Mouse (Mus musculus): Measurements from ENCODE around the gene Umps. TPM values are rescaled to one million over a fixed set of nuclear protein-coding genes. Genes with fewer than 3 reads are reported as not detected.

Umps gene
- polyA plus RNA-seq, 1 experiment from 2014 or later, result 12.4 TPM

- H3K9ac ChIP-seq (ENCODE audit: low read depth, low read length), result no peak overlapping the region
- 28% methylated on average over 8 of the region's 8 CpGs for WGBS
- no peaks in the 10 kb centered on the region for H3K4me1 ChIP-seq (replicated peaks; ENCODE audit: control insufficient read depth, insufficient read depth, low read length)
- H3K27me3 ChIP-seq (replicated peaks; ENCODE audit: control insufficient read depth, insufficient read depth, low read length), result no peaks in the 10 kb centered on the region; the same call in 1 of the 2 replicates
- H3K9me3 ChIP-seq (ENCODE audit: control insufficient read depth), result no peaks in the 10 kb centered on the region
- peak; percentile 76 for ATAC-seq
- H3K4me3 ChIP-seq (ENCODE audit: low read depth, low read length), result no peak overlapping the region
- no peak overlapping the region for H3K27ac ChIP-seq (ENCODE audit: low read depth, low read length)
- no peaks in the 10 kb centered on the region for H3K36me3 ChIP-seq (ENCODE audit: control insufficient read depth, insufficient read depth)
- no peak for TF ChIP-seq CTCF (IDR thresholded peaks at IDR 0.05; ENCODE audit: low read depth)
- no peak overlapping the region for H3K4me2 ChIP-seq (replicated peaks; ENCODE audit: low read depth)
These were observed 33.9 kb upstream of the Umps start for GRCm38 (mm10) chr16:34000715-34001114.

DNA sequence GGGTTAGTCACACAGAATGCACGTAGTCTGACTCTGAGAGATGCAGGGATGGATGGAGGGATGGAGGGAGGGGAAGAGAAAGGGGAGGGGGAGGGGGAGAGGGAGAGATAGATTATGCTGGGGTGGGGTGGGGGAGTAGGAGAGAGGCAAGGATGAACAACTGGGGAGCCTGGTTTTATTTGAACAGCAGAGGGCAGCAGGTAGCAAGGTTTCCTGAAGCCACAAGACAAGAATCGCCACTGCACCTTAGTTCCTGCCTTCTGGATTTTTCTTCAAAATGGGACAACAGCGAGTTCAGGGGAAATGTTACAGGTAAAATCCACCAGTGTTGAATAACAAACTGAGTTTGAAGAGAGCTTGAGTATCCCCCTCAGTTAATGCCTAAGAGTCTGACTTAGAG lies 32.5 kb upstream of the Umps start:
- no peak overlapping the region for H3K4me3 ChIP-seq (ENCODE audit: low read depth, low read length)
- no peak overlapping the region for H3K9ac ChIP-seq (ENCODE audit: low read depth, low read length)
- no peaks in the 10 kb centered on the region; the same call in 1 of the 2 replicates for H3K27me3 ChIP-seq (replicated peaks; ENCODE audit: control insufficient read depth, insufficient read depth, low read length)
- no peak overlapping the region for H3K27ac ChIP-seq (ENCODE audit: low read depth, low read length)
- no peak overlapping the region for H3K4me2 ChIP-seq (replicated peaks; ENCODE audit: low read depth)
- 17% methylated on average over 3 of the region's 3 CpGs for WGBS
- no peaks in the 10 kb centered on the region for H3K9me3 ChIP-seq (ENCODE audit: control insufficient read depth)
- no peaks in the 10 kb centered on the region for H3K4me1 ChIP-seq (replicated peaks; ENCODE audit: control insufficient read depth, insufficient read depth, low read length)
- TF ChIP-seq CTCF (IDR thresholded peaks at IDR 0.05; ENCODE audit: low read depth), result peak; percentile 75
- no peaks in the 10 kb centered on the region for H3K36me3 ChIP-seq (ENCODE audit: control insufficient read depth, insufficient read depth)
- no peak for ATAC-seq

DNA sequence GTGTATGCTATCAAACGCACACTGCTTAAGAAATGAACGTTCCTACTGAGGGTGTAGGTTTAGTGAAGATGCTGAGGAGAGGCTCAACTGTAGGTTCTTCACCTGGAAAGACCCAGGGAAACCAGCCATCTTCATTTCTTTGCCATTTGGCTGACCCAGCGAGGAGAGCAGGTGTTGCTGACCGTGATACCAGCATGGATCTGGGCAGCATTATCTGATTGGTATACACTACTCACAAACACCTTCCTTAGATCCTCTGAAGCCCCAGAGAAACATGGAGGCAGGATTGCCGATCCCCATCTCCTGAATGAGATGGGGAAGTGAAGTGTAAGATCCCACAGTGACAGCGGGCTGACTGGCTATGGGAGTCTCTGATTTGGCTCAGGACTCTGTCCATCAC lies 31.2 kb upstream of the Umps start:
- Histone ChIP-seq H3K4me3 (ENCODE audit: low read depth, low read length) (no peak overlapping the region), H3K4me1 (replicated peaks; ENCODE audit: control insufficient read depth, insufficient read depth, low read length) (no peaks in the 10 kb centered on the region), H3K27me3 (replicated peaks; ENCODE audit: control insufficient read depth, insufficient read depth, low read length) (no peaks in the 10 kb centered on the region; the same call in 1 of the 2 replicates), H3K9me3 (ENCODE audit: control insufficient read depth) (no peaks in the 10 kb centered on the region), H3K4me2 (replicated peaks; ENCODE audit: low read depth) (no peak overlapping the region), H3K36me3 (ENCODE audit: control insufficient read depth, insufficient read depth) (no peaks in the 10 kb centered on the region), H3K9ac (ENCODE audit: low read depth, low read length) (no peak overlapping the region), H3K27ac (ENCODE audit: low read depth, low read length) (no peak overlapping the region; the same call in 1 of the 2 replicates)
- WGBS, result 87% methylated on average over 6 of the region's 6 CpGs
- no peak for ATAC-seq
- TF ChIP-seq CTCF (IDR thresholded peaks at IDR 0.05; ENCODE audit: low read depth), result no peak

- Histone ChIP-seq H3K9ac (ENCODE audit: low read depth, low read length) (no peak overlapping the region), H3K4me1 (replicated peaks; ENCODE audit: control insufficient read depth, insufficient read depth, low read length) (no peaks in the 10 kb centered on the region), H3K27ac (ENCODE audit: low read depth, low read length) (no peak overlapping the region), H3K4me3 (ENCODE audit: low read depth, low read length) (no peak overlapping the region), H3K4me2 (replicated peaks; ENCODE audit: low read depth) (no peak overlapping the region), H3K36me3 (ENCODE audit: control insufficient read depth, insufficient read depth) (no peaks in the 10 kb centered on the region), H3K27me3 (replicated peaks; ENCODE audit: control insufficient read depth, insufficient read depth, low read length) (no peaks in the 10 kb centered on the region; the same call in 1 of the 2 replicates), H3K9me3 (ENCODE audit: control insufficient read depth) (no peaks in the 10 kb centered on the region)
- no peak for ATAC-seq
- WGBS, result 5% methylated on average over 5 of the region's 5 CpGs
- peak; percentile 92 for TF ChIP-seq CTCF (IDR thresholded peaks at IDR 0.05; ENCODE audit: low read depth)
These were observed 29.2 kb upstream of the Umps start for GRCm38 (mm10) chr16:33996030-33996429.

GRCm38 (mm10) chr16:33995496-33995895 lies 28.7 kb upstream of the Umps start:
- Histone ChIP-seq H3K27ac (ENCODE audit: low read depth, low read length) (no peak overlapping the region), H3K4me2 (replicated peaks; ENCODE audit: low read depth) (no peak overlapping the region), H3K9ac (ENCODE audit: low read depth, low read length) (no peak overlapping the region), H3K9me3 (ENCODE audit: control insufficient read depth) (no peaks in the 10 kb centered on the region), H3K4me1 (replicated peaks; ENCODE audit: control insufficient read depth, insufficient read depth, low read length) (no peaks in the 10 kb centered on the region), H3K4me3 (ENCODE audit: low read depth, low read length) (no peak overlapping the region), H3K36me3 (ENCODE audit: control insufficient read depth, insufficient read depth) (no peaks in the 10 kb centered on the region), H3K27me3 (replicated peaks; ENCODE audit: control insufficient read depth, insufficient read depth, low read length) (no peaks in the 10 kb centered on the region; the same call in 1 of the 2 replicates)
- no peak for TF ChIP-seq CTCF (IDR thresholded peaks at IDR 0.05; ENCODE audit: low read depth)
- 67% methylated on average over 3 of the region's 3 CpGs for WGBS
- no peak for ATAC-seq

DNA sequence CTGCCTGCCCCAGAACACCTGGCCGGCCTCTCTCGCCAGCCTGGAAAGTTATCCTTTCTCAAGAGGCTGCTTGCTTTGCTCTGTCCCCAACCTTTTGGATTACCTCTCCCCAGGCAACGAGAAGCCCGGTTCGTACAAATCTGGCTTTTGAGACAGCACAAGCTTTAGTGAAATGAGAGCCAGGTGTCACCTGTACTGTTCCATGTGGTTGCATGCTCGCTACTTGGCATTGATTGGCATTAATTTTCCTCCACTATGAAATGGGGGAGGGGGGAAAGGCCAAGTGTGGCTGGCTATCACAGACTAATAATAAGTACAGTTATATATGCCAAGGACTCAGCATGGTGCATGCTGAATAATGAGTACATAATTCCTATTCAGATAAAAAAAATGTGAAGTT lies 27.5 kb upstream of the Umps start:
- TF ChIP-seq CTCF (IDR thresholded peaks at IDR 0.05; ENCODE audit: low read depth), result no peak
- Histone ChIP-seq H3K27ac (ENCODE audit: low read depth, low read length) (no peak overlapping the region), H3K27me3 (replicated peaks; ENCODE audit: control insufficient read depth, insufficient read depth, low read length) (no peaks in the 10 kb centered on the region; the same call in 1 of the 2 replicates), H3K9me3 (ENCODE audit: control insufficient read depth) (no peaks in the 10 kb centered on the region), H3K4me1 (replicated peaks; ENCODE audit: control insufficient read depth, insufficient read depth, low read length) (no peaks in the 10 kb centered on the region), H3K36me3 (ENCODE audit: control insufficient read depth, insufficient read depth) (no peaks in the 10 kb centered on the region), H3K4me2 (replicated peaks; ENCODE audit: low read depth) (no peak overlapping the region), H3K4me3 (ENCODE audit: low read depth, low read length) (no peak overlapping the region), H3K9ac (ENCODE audit: low read depth, low read length) (no peak overlapping the region)
- ATAC-seq, result no peak
- 94% methylated on average over 6 of the region's 6 CpGs for WGBS

DNA sequence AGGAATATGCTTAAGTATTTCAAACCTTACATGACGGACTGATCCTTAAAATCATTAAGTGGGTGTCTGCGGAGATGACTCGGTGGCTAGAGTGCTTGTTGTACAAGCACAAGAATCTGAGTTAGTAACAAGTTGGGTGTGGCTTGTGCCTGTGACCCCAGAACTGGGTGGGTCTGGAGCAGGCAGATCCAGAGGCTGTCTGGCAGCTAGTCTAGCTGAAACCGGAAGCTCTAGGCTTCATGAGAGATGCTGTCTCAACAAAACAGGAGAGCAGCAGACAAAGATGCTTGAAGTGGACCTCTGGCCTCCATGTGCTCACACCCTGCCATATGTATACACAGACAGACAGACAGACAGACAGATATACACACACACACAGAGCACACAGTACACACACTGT lies 23.9 kb upstream of the Umps start:
- H3K9me3 ChIP-seq (ENCODE audit: control insufficient read depth), result no peaks in the 10 kb centered on the region
- H3K9ac ChIP-seq (ENCODE audit: low read depth, low read length), result no peak overlapping the region
- H3K4me1 ChIP-seq (replicated peaks; ENCODE audit: control insufficient read depth, insufficient read depth, low read length), result no peaks in the 10 kb centered on the region; the same call in 1 of the 2 replicates
- no peak for TF ChIP-seq CTCF (IDR thresholded peaks at IDR 0.05; ENCODE audit: low read depth)
- H3K4me3 ChIP-seq (ENCODE audit: low read depth, low read length), result no peak overlapping the region
- H3K27me3 ChIP-seq (replicated peaks; ENCODE audit: control insufficient read depth, insufficient read depth, low read length), result no peaks in the 10 kb centered on the region
- peak; percentile 51 for ATAC-seq
- no peak overlapping the region for H3K4me2 ChIP-seq (replicated peaks; ENCODE audit: low read depth)
- no peaks in the 10 kb centered on the region for H3K36me3 ChIP-seq (ENCODE audit: control insufficient read depth, insufficient read depth)
- WGBS, result 41% methylated on average over 4 of the region's 4 CpGs
- no peak overlapping the region for H3K27ac ChIP-seq (ENCODE audit: low read depth, low read length)
